ENCODE assay signal across 25 mouse cellular contexts in the genomic region with DNA sequence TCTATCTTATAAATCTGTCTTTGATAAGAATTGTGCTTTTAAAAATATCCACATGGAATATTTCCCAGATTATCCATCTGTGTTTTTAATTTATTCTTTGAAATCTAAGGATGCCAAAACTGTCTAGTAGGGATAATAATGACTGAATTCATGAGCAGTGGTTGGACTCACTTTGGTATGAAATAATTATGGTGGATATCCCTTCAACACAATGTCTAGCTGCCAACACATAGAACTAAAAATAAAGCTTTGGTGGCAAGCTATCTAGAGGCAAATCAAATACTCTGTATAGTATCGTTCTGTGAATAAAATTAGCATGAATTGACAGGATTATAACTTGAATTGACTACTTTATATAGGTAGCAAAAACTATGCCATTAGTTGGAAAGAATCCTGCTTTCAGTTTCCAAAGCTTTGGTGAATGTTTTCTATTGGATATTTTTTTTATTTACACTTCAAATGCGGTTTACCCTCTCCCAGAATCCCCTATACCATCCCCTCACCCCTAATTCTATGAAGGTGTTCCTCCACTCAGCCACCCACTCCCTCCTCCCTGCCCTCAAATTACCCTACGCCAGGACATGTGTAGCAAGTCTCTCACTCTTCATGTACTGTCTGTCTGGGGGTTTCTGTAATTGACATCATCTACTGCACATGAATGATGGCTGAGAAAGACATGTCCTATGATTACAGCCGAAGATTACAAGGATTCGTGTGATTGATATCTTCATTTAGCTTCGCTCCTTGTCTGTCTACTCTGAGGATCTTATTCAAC.
DNase-seq lines count a peak whose midpoint lies in the region; ATAC-seq lines count a peak whose summit lies in the region.
"Had no signal": no experiment of that assay in that cellular context is flagged by ENCODE, and none has a peak within 500 bp of the region (broad histone marks: within the 10 kb centered on the region; RNA-seq: fewer than 3 reads in every experiment).

No protein-coding gene starts in this region.

- DNase-seq in forebrain, embryonic 14.5 days (ENCODE audit: low spot score) = peak; percentile 58
- peak; percentile 10 for DNase-seq in brain, adult 2 months (ENCODE audit: low read depth, low spot score)
- peak; percentile 54 for DNase-seq in brain, embryonic 18.5 days (ENCODE audit: low read depth, low spot score)
- peak; percentile 26 for DNase-seq in telencephalon, adult 2 months (ENCODE audit: low read depth, low spot score)
- DNase-seq in embryo, embryonic 10 days (ENCODE audit: low spot score) = no peak
- DNase-seq: adrenal gland, postnatal 10 days; adrenal gland, postnatal 36 days; B cell, adult 2 months; cerebellum, adult 18-20 months; cerebellum, adult 9-10 months; cerebellum, postnatal 14 days; gastrocnemius, adult 2 months; gastrocnemius, postnatal 14 days; heart, adult 11 months; kidney, adult 11 months had no signal

- H3K4me3 ChIP-seq in forebrain, embryonic 14.5 days (ENCODE audit: low read depth, low read length) = no peak overlapping the region
- no peak overlapping the region for H3K4me3 ChIP-seq in forebrain, embryonic 12.5 days (replicated peaks)
- no peak overlapping the region for H3K4me3 ChIP-seq in neural tube, embryonic 15.5 days (replicated peaks)
- H3K4me3 ChIP-seq: embryonic facial prominence, embryonic 12.5 days; embryonic facial prominence, embryonic 15.5 days; gastrocnemius, adult 2 months; hindbrain, embryonic 12.5 days; hindbrain, embryonic 15.5 days had no signal

- no peak overlapping the region for H3K27ac ChIP-seq in forebrain, embryonic 14.5 days (ENCODE audit: low read depth, low read length)
- no peak overlapping the region for H3K27ac ChIP-seq in forebrain, embryonic 12.5 days
- H3K27ac ChIP-seq in neural tube, embryonic 15.5 days (replicated peaks) = no peak overlapping the region
- H3K27ac ChIP-seq: embryonic facial prominence, embryonic 12.5 days; embryonic facial prominence, embryonic 15.5 days; gastrocnemius, adult 2 months; hindbrain, embryonic 12.5 days; hindbrain, embryonic 15.5 days had no signal

- no peak overlapping the region for H3K4me2 ChIP-seq in forebrain, embryonic 14.5 days (ENCODE audit: low read length)
- no peak overlapping the region for H3K4me2 ChIP-seq in forebrain, embryonic 12.5 days
- H3K4me2 ChIP-seq in neural tube, embryonic 15.5 days = no peak overlapping the region
- H3K4me2 ChIP-seq: embryonic facial prominence, embryonic 12.5 days; embryonic facial prominence, embryonic 15.5 days; heart, embryonic 11.5 days; hindbrain, embryonic 12.5 days; hindbrain, embryonic 15.5 days had no signal

- no peak overlapping the region for H3K9ac ChIP-seq in forebrain, embryonic 14.5 days (ENCODE audit: low read length)
- H3K9ac ChIP-seq in forebrain, embryonic 12.5 days = no peak overlapping the region
- H3K9ac ChIP-seq in neural tube, embryonic 15.5 days (replicated peaks) = no peak overlapping the region
- H3K9ac ChIP-seq: embryonic facial prominence, embryonic 12.5 days; embryonic facial prominence, embryonic 15.5 days; hindbrain, embryonic 12.5 days; hindbrain, embryonic 15.5 days had no signal

- no peaks in the 10 kb centered on the region for H3K36me3 ChIP-seq in forebrain, embryonic 14.5 days (ENCODE audit: control insufficient read depth, insufficient read depth, low read length)
- no peaks in the 10 kb centered on the region for H3K36me3 ChIP-seq in forebrain, embryonic 12.5 days (replicated peaks)
- H3K36me3 ChIP-seq in neural tube, embryonic 15.5 days = no peaks in the 10 kb centered on the region
- H3K36me3 ChIP-seq: embryonic facial prominence, embryonic 12.5 days; embryonic facial prominence, embryonic 15.5 days; G1E; hindbrain, embryonic 12.5 days; hindbrain, embryonic 15.5 days had no signal

- no peaks in the 10 kb centered on the region for H3K9me3 ChIP-seq in forebrain, embryonic 14.5 days (replicated peaks; ENCODE audit: control insufficient read depth, low read length)
- no peaks in the 10 kb centered on the region for H3K9me3 ChIP-seq in forebrain, embryonic 12.5 days
- H3K9me3 ChIP-seq in neural tube, embryonic 15.5 days (replicated peaks) = no peaks in the 10 kb centered on the region
- H3K9me3 ChIP-seq: embryonic facial prominence, embryonic 12.5 days; embryonic facial prominence, embryonic 15.5 days; G1E; hindbrain, embryonic 12.5 days; hindbrain, embryonic 15.5 days had no signal

- no peak; the same call in 1 of the 2 replicates for ATAC-seq in forebrain, embryonic 14.5 days
- no peak for ATAC-seq in forebrain, embryonic 12.5 days (ENCODE audit: low FRiP score)
- no peak for ATAC-seq in neural tube, embryonic 15.5 days (ENCODE audit: low FRiP score)
- ATAC-seq: Patski had no signal

- H3K27me3 ChIP-seq in forebrain, embryonic 14.5 days (replicated peaks; ENCODE audit: control insufficient read depth, insufficient read depth, low read length) = no peaks in the 10 kb centered on the region
- H3K27me3 ChIP-seq in forebrain, embryonic 12.5 days = no peaks in the 10 kb centered on the region
- H3K27me3 ChIP-seq in neural tube, embryonic 15.5 days (replicated peaks) = no peaks in the 10 kb centered on the region
- H3K27me3 ChIP-seq: CH12.LX; embryonic facial prominence, embryonic 12.5 days; embryonic facial prominence, embryonic 15.5 days; hindbrain, embryonic 12.5 days; hindbrain, embryonic 15.5 days; Patski had no signal

- no peaks in the 10 kb centered on the region for H3K4me1 ChIP-seq in forebrain, embryonic 14.5 days (ENCODE audit: control insufficient read depth, insufficient read depth, low read length)
- H3K4me1 ChIP-seq in forebrain, embryonic 12.5 days = no peaks in the 10 kb centered on the region
- H3K4me1 ChIP-seq in neural tube, embryonic 15.5 days = no peaks in the 10 kb centered on the region
- H3K4me1 ChIP-seq: embryonic facial prominence, embryonic 12.5 days; embryonic facial prominence, embryonic 15.5 days; hindbrain, embryonic 12.5 days; hindbrain, embryonic 15.5 days had no signal

- 79% methylated on average over 6 of the region's 6 CpGs for WGBS in forebrain, embryonic 14.5 days
- WGBS in forebrain, embryonic 12.5 days = 86% methylated on average over 6 of the region's 6 CpGs
- 90% methylated on average over 6 of the region's 6 CpGs for WGBS in neural tube, embryonic 15.5 days
